Mouse (Mus musculus) c-Kit-positive CD71-negative TER-119-negative erythroid progenitor cells, embryonic 14.5 days (primary cell): ENCODE measurements around the gene Fgf5.

Experiments used
- DNase-seq: peaks from one replicate; pipeline ENCODE4 v3.0.0-alpha.2; 2013; ENCODE audit warnings: low read depth

The Fgf5 gene

DNA sequence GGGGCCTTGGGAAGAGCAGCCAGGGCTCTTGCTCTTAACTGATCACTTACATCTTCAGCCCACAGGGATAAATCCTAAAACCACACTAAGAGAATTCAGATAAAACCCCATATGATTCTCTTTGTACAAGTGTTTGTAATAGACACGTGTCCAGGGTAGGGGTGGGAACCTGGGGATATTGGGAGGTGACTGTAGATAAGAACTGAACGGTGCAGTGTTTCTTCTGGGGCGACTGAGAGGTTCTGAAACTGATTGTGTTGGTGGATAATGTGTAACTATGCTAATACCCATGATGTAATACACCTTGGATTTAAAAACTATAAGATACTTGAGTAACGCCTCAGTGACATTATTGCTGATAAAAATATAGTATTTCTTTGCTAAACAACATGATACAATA is 51.7 kb downstream of the Fgf5 start:
- DNase-seq, result no peak

DNA sequence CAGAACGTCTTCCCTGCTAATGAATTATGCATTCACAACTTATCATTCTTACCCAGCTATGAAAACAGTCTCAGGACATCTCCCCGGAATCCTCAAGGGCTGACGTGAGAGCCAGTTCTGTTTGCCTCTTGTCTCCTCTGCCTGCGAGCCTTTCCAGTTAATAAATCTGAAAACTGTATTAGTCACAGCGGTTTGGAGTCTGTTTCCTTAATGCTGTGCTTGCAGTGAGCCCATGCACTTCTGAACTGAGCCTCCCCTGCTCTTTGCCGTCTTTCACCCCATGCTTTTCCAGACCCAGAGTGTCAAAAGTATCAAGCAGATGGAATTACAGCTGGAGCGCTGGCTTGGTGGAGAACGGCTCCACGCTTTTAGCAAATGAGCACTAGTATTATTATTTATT is 52.5 kb downstream of the Fgf5 start:
- no peak for DNase-seq

DNA sequence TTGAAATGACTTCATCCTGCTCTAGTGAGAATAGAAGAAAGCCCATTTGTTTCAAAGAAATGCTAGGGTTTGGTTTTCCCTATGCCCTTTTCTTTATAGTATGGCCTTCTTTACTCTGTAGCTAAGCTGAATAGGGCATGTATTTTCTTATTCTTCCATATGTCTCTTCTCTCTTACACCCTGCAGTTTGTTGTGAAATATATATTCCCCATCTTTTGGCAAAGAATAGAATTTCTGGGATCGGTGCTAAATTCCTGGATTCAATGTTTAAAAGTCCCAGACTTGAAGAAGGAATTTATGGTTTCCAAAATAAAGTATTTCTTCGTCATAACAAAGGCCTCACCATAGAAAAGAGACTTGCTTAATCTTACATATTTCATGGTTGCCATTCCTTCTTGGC is 72.6 kb downstream of the Fgf5 start:
- DNase-seq, result no peak
